Mouse (Mus musculus) heart, postnatal 0 days (tissue): ENCODE measurements around the gene Gmds. TPM values are rescaled to one million over a fixed set of nuclear protein-coding genes. Genes with fewer than 3 reads are reported as not detected.

Source experiments
- ATAC-seq: fragments of 200-750 bp; cut with Nextera tagmentation; 2 replicates; pipeline ENCODE4 v1.8.0; 2017; ENCODE audit warnings: low read depth, moderate number of reproducible peaks, moderate library complexity; ENCODE audit not compliant: insufficient read depth
- DNase-seq: peaks from one replicate; pipeline ENCODE4 v3.0.0-alpha.2; 2016; ENCODE audit warnings: low spot score
- H3K27ac ChIP-seq: fragments of 300-500 bp; sonication (generic); 2 replicates; pipeline ENCODE4 v1.5.1; 2014; ENCODE audit warnings: low read depth, mild to moderate bottlenecking
- H3K27me3 ChIP-seq: fragments of 300-500 bp; sonication (generic); 2 replicates; pipeline ENCODE4 v1.6.1; 2014; ENCODE audit warnings: low read length, mixed read lengths; ENCODE audit not compliant: control insufficient read depth, insufficient read depth
- H3K36me3 ChIP-seq: fragments of 300-500 bp; sonication (generic); replicated peaks from 2 replicates; pipeline ENCODE4 v1.6.1; 2014; ENCODE audit warnings: low read length, mixed read lengths; ENCODE audit not compliant: control insufficient read depth, insufficient read depth
- H3K4me1 ChIP-seq: fragments of 300-500 bp; sonication (generic); 2 replicates; pipeline ENCODE4 v1.6.1; 2014; ENCODE audit warnings: antibody characterized with exemption; ENCODE audit not compliant: control insufficient read depth, insufficient read depth
- H3K4me2 ChIP-seq: fragments of 300-500 bp; sonication (generic); 2 replicates; pipeline ENCODE4 v1.6.1; 2014; ENCODE audit warnings: low read depth, mild to moderate bottlenecking, low read length, moderate library complexity
- H3K4me3 ChIP-seq: fragments of 300-500 bp; sonication (generic); 2 replicates; pipeline ENCODE4 v1.5.1; 2014; ENCODE audit warnings: low read depth, low read length
- H3K9ac ChIP-seq: fragments of 300-500 bp; sonication (generic); replicated peaks from 2 replicates; pipeline ENCODE4 v1.6.1; 2014; ENCODE audit warnings: low read depth, low read length, mixed read lengths
- H3K9me3 ChIP-seq: fragments of 300-500 bp; sonication (generic); replicated peaks from 2 replicates; pipeline ENCODE4 v1.6.1; 2016; ENCODE audit warnings: low read length; ENCODE audit not compliant: control insufficient read depth
- CTCF ChIP-seq: IDR thresholded peaks from 2 replicates; pipeline ENCODE4 v1.5.1; 2016; ENCODE audit warnings: antibody characterized with exemption, control low read depth, low read depth
- EP300 ChIP-seq: IDR thresholded peaks from 2 replicates; pipeline ENCODE4 v1.6.1; 2016; ENCODE audit warnings: antibody characterized with exemption, low read depth
- WGBS: fragments of 180-500 bp; shearing (Covaris S2); extraction: QIAGEN DNeasy Blood & Tissue Kit; methylation state at CpG from one replicate; pipeline ENCODE4 v1.1.7; 2014; 5-methylcytosine and 5-hydroxymethylcytosine counted together
- polyA plus RNA-seq: library from polyadenylated mRNA; unstranded; fragments of >200 nt; fragmentation: Nextera tagmentation; extraction: Ambion mirVana; gene quantifications from 2 replicates; pipeline ENCODE4 v1.2.1, GENCODE M21; 2015
- total RNA-seq: library from RNA; depleted of rRNA; stranded (reverse); fragments of >200 nt; gene quantifications from 2 replicates; pipeline ENCODE4 v1.2.3, GENCODE M21; 2014; ENCODE audit warnings: low replicate concordance

The Gmds gene
- total and polyA plus RNA-seq, 2 experiments from 2014 or later: 1.3 to 13.0 TPM

DNA sequence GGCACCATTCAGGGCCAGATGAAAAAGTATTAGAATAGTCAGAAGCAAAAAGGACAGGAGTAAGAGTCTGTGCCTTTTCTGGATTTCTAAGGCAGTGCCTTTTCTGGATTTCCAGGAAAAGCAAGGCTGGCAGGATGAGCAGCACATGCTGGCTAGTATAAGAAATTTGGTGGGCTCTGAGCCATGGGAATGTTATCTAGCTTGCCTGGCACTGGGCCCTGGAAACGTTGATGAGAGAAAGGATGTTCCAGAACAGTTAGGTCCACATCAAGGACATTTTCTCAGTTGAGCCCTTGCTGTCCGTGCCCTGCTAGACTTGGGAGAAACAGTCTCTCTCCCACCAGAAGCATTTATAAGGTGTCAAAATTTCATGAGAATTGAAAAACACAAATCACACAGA is 82.4 kb downstream of the Gmds start:
- WGBS: 15% methylated on average over 2 of the region's 2 CpGs
- TF ChIP-seq CTCF (no peak), EP300 (no peak)
- Histone ChIP-seq H3K27me3 (no peaks in the 10 kb centered on the region), H3K9ac (no peak overlapping the region), H3K36me3 (no peaks in the 10 kb centered on the region), H3K4me2 (no peak overlapping the region), H3K27ac (no peak overlapping the region), H3K4me1 (peaks cover 14% of the 10 kb centered on the region), H3K4me3 (no peak overlapping the region), H3K9me3 (no peaks in the 10 kb centered on the region)
- peak; percentile 58 for DNase-seq
- ATAC-seq: peak; percentile 73

DNA sequence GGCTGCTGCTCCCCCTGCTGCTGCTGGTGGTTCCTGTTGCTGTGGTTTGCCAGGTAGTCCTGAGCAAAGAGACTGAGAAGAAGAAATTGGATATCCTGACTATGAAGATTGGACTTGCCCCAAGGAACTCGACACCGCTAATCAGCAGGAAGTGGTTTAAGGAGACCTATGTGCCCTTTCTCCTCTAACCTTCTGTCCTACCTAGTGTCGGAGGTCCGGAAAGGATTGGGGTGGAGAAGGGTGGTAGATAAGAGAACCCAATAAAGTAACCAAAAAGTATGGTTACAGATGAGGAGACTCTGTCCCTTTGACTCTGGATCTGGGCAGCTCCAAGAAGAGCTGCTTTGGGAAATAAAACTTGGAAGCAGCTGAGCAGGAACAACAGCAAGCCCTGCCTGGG is 86.3 kb downstream of the Gmds start:
- 50% methylated on average over 4 of the region's 4 CpGs for WGBS
- ATAC-seq: no peak
- H3K9me3 ChIP-seq: no peaks in the 10 kb centered on the region
- TF ChIP-seq EP300: no peak
- no peak for TF ChIP-seq CTCF
- no peak overlapping the region for H3K27ac ChIP-seq
- no peak for DNase-seq
- H3K4me1 ChIP-seq: peaks cover 14% of the 10 kb centered on the region
- no peak overlapping the region for H3K4me3 ChIP-seq
- no peaks in the 10 kb centered on the region for H3K27me3 ChIP-seq
- no peaks in the 10 kb centered on the region for H3K36me3 ChIP-seq
- H3K9ac ChIP-seq: no peak overlapping the region
- no peak overlapping the region for H3K4me2 ChIP-seq

DNA sequence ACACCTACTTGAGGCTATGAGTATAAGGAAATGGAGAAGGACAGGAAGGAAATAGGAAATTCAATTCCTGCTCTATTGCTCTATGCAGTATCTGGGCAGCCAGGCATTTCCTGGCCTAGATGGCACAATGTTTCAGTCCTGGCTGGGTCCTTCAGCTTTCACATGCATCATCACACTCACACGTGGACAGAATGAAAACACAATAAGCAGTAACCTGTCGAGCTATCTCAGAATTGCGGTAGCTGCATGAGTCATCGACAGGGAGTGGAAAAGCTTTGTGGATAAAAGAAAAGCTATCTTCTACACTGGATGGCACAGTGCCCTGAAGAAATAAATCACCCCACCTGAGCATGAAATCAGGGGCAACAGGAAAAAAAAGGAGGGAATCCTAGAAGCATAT is 96.3 kb downstream of the Gmds start:
- Histone ChIP-seq H3K27me3 (no peaks in the 10 kb centered on the region), H3K9me3 (no peaks in the 10 kb centered on the region), H3K4me2 (no peak overlapping the region), H3K27ac (no peak overlapping the region), H3K36me3 (no peaks in the 10 kb centered on the region), H3K4me1 (no peaks in the 10 kb centered on the region), H3K4me3 (no peak overlapping the region), H3K9ac (no peak overlapping the region)
- TF ChIP-seq EP300 (no peak), CTCF (no peak)
- DNase-seq: no peak
- ATAC-seq: no peak
- 15% methylated on average over 4 of the region's 4 CpGs for WGBS

DNA sequence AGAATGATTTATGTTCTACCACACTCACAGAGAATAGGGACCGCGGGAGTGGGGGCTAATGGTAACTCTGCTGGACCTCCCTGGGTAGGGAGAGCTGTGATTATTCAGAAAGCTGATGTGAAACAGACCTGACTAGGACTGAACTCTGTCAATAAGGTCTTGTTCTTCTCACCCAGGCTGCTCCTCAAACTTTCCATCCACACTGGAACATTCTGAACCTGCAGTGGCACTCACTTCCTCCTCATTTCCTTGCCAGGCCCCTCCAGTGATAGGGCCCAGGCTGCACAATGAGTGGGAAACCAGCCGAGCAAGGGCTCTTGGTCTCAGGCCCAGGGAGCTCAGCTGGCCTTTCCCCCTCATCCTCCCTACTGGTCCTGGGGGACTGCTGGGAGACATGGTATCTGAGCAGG is 102.3 kb downstream of the Gmds start:
- H3K9me3 ChIP-seq: no peaks in the 10 kb centered on the region
- no peaks in the 10 kb centered on the region for H3K36me3 ChIP-seq
- DNase-seq (peak; percentile 76), ATAC-seq (peak; percentile 84)
- H3K4me2 ChIP-seq: no peak overlapping the region
- WGBS: 42% methylated on average over 3 of the region's 3 CpGs
- TF ChIP-seq EP300: peak; percentile 83
- no peak for TF ChIP-seq CTCF
- H3K27ac ChIP-seq: peak overlapping the region; percentile 54; the same call in 1 of the 2 replicates
- H3K4me1 ChIP-seq: peaks cover 8% of the 10 kb centered on the region
- no peak overlapping the region for H3K4me3 ChIP-seq
- H3K27me3 ChIP-seq: no peaks in the 10 kb centered on the region
- no peak overlapping the region for H3K9ac ChIP-seq

DNA sequence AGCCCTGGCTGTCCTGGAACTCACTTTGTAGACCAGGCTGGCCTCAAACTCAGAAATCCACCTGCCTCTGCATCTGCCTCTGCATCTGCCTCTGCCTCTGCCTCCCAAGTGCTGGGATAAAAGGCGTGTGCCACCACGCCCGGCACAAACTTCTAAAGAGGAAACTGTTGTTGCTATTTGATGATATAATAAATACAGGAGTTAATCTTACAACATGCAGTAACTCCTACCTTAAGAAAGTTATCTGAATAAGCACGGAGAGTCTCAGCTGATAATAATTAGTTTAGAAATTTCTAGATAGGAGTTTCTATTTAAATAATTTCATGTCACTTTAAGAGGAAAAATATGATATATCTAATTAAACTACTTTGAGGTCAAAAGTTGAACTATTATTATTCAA is 103.5 kb downstream of the Gmds start:
- ATAC-seq (no peak), DNase-seq (no peak)
- Histone ChIP-seq H3K9me3 (no peaks in the 10 kb centered on the region), H3K4me1 (peaks cover 8% of the 10 kb centered on the region), H3K4me3 (no peak overlapping the region), H3K27ac (no peak overlapping the region), H3K9ac (no peak overlapping the region), H3K4me2 (no peak overlapping the region), H3K27me3 (no peaks in the 10 kb centered on the region), H3K36me3 (no peaks in the 10 kb centered on the region)
- WGBS: 87% methylated on average over 4 of the region's 4 CpGs
- TF ChIP-seq CTCF: no peak
- TF ChIP-seq EP300: no peak

DNA sequence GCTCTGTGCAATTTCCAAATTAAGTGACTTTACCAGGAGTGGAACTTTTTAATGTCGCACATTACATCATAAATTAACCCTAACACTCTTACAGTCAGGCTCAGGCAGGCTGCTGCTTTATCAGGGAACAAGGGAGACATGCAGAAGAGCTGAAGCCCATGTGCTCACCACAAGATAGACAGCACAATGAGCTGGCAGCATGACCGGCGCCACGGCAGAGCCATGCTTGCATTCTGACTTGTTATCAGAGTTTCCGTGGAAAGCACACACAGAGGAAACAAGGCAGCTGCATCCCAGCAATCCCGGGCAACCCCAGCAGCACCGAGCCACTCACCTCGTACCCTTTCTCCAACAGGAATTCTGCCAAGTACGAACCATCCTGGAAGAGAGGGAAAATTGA is 104.5 kb downstream of the Gmds start:
- ATAC-seq: peak; percentile 66
- no peak overlapping the region for H3K9ac ChIP-seq

More for the DNA sequence above, 104.5 kb downstream of the Gmds start:
- no peaks in the 10 kb centered on the region for H3K36me3 ChIP-seq
- DNase-seq: peak; percentile 66
- peak overlapping the region; percentile 49 for H3K4me2 ChIP-seq
- H3K27ac ChIP-seq: no peak overlapping the region
- H3K27me3 ChIP-seq: no peaks in the 10 kb centered on the region
- TF ChIP-seq EP300 (no peak), CTCF (no peak)
- WGBS: 10% methylated on average over 9 of the region's 9 CpGs
- peaks cover 8% of the 10 kb centered on the region for H3K4me1 ChIP-seq
- no peaks in the 10 kb centered on the region for H3K9me3 ChIP-seq
- H3K4me3 ChIP-seq: no peak overlapping the region
